Mouse (Mus musculus) kidney, adult 11 months (tissue): ENCODE results near the gene Ugt1a1.

Experiments used
- DNase-seq: peaks from one replicate; pipeline ENCODE4 v3.0.0; 2022

Gene Ugt1a1

GRCm38 (mm10) chr1:88235046-88235893, 23.5 kb downstream of the Ugt1a1 start:
- DNase-seq, result no peak

GRCm38 (mm10) chr1:88235894-88236415, 24.2 kb downstream of the Ugt1a1 start:
- DNase-seq, result no peak

GRCm38 (mm10) chr1:88237311-88237710, 25.6 kb downstream of the Ugt1a1 start:
- DNase-seq, result no peak

DNA sequence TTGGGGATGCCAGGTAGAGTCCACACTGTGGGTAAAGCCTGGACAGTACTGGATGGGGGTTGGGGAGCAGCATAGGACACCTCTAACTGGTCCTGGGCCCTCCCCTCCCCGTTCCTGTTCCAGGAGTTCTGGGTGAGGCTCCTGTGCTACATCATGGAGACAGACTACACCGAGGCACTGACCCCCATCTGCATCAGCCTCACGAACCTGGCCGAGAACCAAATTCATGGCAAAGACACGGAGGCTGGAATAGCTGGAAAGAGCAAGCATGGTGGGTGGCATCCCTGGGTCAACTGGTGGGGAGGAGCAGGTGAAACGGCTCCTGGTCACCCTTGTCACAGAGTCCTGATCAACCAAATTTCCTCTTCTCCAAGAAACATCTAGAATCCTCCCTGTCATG, 27.0 kb downstream of the Ugt1a1 start:
- no peak for DNase-seq

DNA sequence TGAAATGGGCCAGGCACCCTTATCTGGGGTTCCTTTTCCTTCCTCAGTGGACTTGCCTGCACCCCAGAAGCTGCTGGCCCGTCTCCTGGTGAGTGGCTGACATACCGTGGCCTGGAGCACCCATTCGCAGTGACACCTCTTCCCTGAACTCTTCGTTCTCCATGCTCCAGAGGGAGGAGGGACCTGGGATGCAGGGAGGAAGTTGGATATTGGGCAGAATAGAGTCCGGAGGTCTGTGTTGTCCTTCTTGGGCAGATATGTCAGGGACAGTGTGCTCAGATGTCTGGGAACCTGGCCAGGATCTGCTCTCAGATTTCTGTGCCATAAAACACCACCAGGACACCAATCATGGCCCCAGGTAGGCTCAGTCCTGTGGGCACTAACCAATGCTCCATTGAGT, 28.3 kb downstream of the Ugt1a1 start:
- no peak for DNase-seq

GRCm38 (mm10) chr1:88240579-88240978, 28.8 kb downstream of the Ugt1a1 start:
- no peak for DNase-seq

DNA sequence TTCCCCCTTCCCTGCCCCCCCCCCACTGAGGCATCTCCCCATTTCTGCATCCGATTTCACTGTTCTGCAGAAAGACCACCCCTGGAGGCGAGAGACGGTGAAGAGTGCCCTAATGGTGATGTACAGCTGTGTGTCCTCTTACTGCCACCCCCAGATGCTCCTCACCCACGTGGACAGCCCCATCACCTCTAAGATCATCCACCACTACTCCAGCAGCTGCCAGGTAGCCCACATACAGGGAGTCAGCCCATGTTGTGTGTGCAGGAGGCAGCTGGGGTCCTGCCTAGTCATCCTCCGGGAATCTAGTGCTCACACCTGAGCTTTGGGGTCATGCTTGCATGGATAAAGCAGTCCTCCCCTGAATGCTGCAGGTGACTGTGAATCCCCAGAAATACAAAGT, 32.1 kb downstream of the Ugt1a1 start:
- no peak for DNase-seq

DNA sequence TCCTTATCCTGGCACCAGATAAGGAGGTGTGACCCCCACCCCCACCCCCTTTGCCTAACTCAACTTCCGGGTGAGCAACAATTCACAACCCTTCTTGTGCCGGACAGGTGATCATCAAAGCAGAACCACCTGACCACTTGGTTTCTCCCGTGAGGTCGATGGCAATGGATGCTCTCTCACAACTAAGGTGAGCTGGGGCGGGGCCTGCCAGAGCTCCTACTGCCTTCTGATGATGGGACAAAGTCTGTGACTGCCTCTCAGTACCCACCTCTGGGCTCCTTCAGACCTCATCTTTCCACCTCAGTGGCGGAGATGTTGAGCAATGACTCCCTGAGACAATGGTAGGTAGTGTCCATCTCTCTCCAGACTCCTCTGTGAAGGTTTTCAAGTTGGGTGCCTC, 34.1 kb downstream of the Ugt1a1 start:
- DNase-seq, result no peak

DNA sequence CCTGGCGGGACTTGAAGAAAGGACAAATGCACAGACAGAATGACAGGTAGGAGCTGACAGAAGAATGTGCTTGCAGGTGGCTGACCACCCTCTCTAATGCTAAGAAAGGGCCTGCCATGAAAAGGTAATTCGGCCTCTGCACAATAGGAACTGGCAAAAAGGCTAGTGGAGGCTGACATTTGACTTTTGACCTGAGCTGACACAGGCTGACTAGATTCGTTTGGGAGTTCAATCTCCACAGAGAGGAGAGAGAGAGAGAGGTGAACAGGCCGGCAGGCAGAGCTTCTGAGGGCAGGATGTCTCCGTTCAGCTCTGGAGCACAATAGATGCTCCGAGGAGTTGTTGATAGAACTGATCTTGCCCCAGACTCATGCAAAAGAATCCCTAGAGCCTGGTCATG, 34.6 kb downstream of the Ugt1a1 start:
- no peak for DNase-seq

DNA sequence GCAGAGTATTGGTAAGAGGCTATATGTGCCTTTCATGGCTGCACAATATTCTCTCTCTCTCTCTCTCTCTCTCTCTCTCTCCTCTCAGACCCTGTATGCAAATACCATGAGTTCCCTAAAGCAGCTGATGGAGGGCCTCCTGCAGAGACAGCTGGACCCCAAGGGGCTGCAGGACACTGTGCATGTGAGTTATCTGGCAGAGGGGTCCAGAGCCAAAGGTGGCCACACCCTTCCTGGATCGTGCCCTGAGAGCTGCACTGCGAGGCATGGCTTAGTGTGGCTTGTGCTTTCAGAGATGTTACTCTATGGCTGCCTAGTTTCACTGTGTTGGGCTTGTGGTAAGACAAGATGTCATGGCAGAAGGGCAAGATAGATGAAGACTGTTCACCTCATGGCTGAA, 35.9 kb downstream of the Ugt1a1 start:
- DNase-seq, result no peak

DNA sequence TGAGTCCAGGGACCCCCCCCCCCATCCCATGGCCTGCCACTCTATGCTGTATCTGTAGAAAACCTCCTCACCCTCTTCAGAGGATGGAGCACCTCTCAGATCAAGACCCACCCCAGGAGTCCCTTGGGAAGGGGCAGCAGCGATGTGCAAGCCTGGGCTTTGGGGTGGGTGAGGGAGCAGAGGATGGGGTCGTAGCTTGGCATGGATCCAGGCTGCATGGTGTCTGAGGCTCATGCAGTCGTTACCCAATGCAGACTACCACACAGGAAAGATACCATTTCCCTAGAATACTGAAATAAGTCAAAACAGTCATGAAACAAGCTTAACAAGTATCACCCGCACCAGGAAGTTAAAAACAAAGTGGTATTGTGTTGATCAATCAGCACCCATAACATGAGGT, 36.9 kb downstream of the Ugt1a1 start:
- DNase-seq, result no peak

- no peak for DNase-seq
Measured at GRCm38 (mm10) chr1:88249596-88249995, 37.8 kb downstream of the Ugt1a1 start.

GRCm38 (mm10) chr1:88250023-88250422, 38.3 kb downstream of the Ugt1a1 start:
- no peak for DNase-seq

DNA sequence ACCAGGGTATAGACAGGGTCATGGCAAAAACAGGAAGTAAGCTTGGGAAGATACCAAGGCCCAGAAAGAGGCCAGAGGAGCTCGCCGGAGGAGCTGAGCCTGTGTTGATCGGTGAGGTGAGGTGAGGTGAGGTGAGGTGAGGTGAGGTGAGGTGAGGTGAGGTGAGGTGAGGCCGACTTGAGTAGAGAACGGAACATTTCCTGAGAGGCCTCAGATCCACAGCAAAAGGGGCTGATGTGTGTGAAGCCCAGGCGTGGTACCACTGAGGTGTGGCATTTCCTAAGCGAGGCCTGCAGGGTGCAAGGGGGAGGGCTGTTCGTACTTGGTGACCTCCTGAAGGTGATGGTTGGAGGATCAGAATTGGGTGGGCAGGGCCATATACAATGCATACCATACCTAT, 41.3 kb downstream of the Ugt1a1 start:
- DNase-seq, result no peak

DNA sequence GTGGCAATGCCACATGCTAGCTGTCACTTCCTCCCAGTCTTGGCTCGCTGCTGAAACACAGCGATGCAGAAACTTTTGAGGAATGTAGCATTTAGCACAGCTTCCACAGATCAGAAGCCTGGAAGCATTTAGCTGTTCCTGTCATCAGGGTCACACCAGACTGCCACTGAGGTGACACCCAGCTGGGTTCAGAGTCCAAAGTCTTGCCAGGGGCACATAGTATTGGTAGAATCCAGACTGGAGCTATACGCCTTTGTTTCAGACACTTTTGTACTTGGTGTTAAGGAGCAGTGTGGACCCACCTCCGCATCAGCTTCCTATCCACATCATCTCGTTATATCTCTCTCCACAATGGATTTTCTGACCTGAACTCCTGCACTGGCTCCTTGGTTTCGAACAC, 41.8 kb downstream of the Ugt1a1 start:
- no peak for DNase-seq

DNA sequence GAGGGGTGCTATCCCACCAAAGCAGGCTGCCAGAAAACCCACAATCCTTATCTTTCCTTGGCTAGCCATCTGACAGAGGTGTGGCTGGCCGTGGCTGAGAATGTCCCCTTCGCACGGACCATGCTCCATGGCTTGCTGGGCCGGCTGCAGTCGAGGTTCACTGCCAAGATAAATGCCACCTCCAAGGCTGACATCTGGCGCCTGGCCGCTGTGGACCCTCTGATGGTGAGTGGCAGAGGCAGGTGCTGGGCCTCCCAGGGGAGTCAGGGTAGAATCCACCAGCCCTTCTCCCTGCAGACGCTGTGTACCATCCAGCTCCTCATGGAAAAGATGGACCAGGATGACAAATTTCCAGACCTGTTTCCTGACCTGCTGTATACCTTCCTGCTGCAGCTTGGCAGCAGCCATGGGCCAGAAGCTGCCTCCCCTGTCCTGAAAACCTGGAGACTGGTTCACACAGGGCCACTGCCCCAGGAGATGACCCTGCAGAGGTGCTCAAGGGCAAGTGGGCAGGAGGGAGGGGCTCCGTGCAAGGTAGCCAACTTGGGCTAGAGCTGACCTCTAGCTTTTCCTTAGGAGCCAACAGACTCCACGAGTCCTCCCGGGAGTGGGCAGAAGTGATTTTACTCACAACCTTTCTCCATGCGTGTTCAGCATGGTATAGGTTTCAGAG, 43.2 kb downstream of the Ugt1a1 start:
- no peak for DNase-seq

DNA sequence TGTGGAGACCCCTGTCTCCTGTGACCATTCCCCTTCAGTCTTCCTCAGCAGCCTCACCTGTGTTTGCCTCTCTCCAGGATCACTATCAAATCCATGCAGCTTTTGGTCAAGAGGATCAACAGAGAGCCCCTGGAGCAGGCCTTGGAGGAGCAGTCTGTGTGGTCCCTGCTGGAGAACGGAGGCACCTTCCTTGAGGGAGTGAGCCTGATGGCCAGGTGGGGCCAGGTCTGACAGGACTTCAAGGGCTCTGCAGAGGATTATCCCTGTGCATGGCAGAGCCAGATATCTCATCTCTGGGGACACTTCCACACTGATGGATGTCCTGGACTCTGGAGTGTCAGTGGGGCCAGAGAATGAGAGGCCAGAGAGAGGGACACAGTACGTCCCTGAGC, 43.7 kb downstream of the Ugt1a1 start:
- DNase-seq, result no peak

- no peak for DNase-seq
Measured at GRCm38 (mm10) chr1:88255989-88256754, 44.4 kb downstream of the Ugt1a1 start.

DNA sequence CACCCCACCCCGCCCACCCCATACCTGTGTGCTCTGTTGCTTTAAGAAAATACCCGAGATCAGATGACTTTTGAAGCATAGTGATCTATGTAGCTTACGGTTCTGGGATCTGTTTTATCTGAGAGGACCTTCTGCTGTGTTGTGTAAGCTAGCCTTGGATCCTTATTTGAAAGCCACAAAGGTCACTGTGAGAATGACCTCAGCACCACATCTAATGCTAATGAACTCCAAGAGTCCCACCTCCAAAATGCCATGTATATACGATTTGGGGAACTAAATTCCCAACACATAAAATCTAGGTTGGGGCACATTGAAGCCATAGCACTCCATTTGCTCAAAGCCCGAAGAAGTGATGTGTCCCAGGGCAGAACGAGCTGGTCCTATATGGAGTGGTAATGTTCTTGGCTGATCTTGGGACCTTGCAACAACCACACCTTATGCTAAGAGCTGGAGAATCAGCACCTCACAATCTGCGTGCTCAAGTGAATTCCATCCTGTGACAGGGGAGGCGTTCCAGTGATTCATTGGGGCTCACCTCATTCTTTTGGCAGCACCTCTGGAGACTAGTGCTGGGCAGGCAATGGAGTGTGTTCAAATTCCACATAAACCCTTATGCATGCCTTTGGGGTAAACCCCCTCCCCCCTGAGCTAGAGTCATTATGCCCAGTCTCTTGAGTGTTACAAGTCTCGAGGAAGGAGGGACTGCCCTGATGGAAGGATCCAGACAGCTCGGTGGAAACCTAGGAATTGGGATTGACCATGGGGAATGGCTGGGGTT, 45.3 kb downstream of the Ugt1a1 start:
- no peak for DNase-seq

GRCm38 (mm10) chr1:88257681-88258080, 45.9 kb downstream of the Ugt1a1 start:
- no peak for DNase-seq

- DNase-seq, result no peak
Measured at GRCm38 (mm10) chr1:88258361-88258760, 46.6 kb downstream of the Ugt1a1 start.

- no peak for DNase-seq
Measured at GRCm38 (mm10) chr1:88258881-88259642, 47.3 kb downstream of the Ugt1a1 start.
